Mouse (Mus musculus) lung, adult 2 months (tissue): Measurements from ENCODE around the gene Tmem229b. TPM values are rescaled to one million over a fixed set of nuclear protein-coding genes. Genes with fewer than 3 reads are reported as not detected.

ENCODE experiments used
- DNase-seq: peaks from one replicate; pipeline ENCODE4 v3.0.0; 2022
- H3K4me1 ChIP-seq: fragments of 200-500 bp; 2 replicates; pipeline ENCODE4 v1.6.1; 2011; ENCODE audit warnings: low read length; ENCODE audit not compliant: control insufficient read depth, insufficient read depth
- H3K4me3 ChIP-seq: fragments of 200-500 bp; replicated peaks from 2 replicates; pipeline ENCODE3; 2011; ENCODE audit warnings: low read depth, mild to moderate bottlenecking, control low read depth, low read length; ENCODE audit errors: extremely low read depth
- CTCF ChIP-seq: fragments of 200-500 bp; IDR thresholded peaks from 2 replicates; pipeline ENCODE4 v1.5.1; 2011; ENCODE audit warnings: mild to moderate bottlenecking, low read length, control low read depth; ENCODE audit not compliant: insufficient read depth
- POLR2A ChIP-seq: fragments of 200-500 bp; IDR thresholded peaks from 2 replicates; pipeline ENCODE4 v1.6.1; 2011; ENCODE audit warnings: low read depth, mild to moderate bottlenecking, control low read depth, low read length, borderline replicate concordance; ENCODE audit errors: extremely low read depth
- WGBS: fragments of 180-500 bp; shearing (Covaris S2); methylation state at CpG from one replicate; pipeline ENCODE4 v1.1.7; 2018; 5-methylcytosine and 5-hydroxymethylcytosine counted together
- polyA plus RNA-seq: library from polyadenylated mRNA; depleted of rRNA; stranded (reverse); fragments of >200 nt; gene quantifications from 2 replicates; pipeline ENCODE4 v1.2.3, GENCODE M21; 2012

Gene Tmem229b
- polyA plus RNA-seq, 1 experiment: 18.6 TPM

DNA sequence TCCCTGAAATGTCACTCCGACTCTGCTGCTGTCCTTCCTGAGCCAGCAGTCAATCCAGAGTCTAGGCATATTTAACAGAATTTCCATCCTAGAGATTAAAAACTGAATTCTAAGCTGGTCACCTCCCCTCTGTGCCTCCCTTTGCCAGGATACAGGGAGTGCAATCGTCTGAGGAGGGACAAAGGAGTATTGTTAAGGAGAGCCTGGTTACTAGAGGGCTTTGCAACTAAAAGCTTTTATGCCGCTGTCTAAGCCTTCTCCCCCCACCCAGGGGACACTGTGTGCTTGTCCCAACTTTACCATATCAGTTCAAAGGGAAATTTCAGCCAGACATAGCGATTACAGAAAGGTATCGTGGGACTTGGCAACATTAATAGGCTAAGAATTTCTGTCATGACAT is 8.7 kb upstream of the Tmem229b start:
- no peak for DNase-seq
- Histone ChIP-seq H3K4me1 (peaks cover 1% of the 10 kb centered on the region; the same call in 1 of the 2 replicates), H3K4me3 (no peak overlapping the region)
- TF ChIP-seq POLR2A (no peak), CTCF (no peak)
- 60% methylated on average over 5 of the region's 5 CpGs for WGBS

DNA sequence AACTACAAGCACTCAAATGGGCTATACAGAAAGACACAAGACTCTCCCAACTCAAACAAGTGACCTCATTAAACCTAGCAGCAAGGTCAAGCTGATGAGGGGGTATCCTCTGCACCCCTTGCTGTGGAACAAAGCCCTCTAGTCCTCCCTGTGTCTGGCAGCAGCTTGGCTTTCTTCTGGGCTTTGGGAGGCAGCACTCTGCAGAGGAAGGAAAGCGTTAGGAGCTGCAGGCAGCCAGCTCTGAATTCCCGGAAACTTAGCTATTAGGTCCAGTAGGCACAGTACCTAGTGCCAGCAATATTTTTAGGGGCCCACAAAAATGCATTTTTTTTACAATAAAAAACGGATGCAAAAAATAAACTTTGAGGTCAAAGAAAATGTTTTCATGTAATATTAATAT is 3.1 kb upstream of the Tmem229b start:
- 23% methylated on average over 3 of the region's 3 CpGs for WGBS
- peaks cover 8% of the 10 kb centered on the region; the same call in 1 of the 2 replicates for H3K4me1 ChIP-seq
- TF ChIP-seq POLR2A: no peak
- no peak for TF ChIP-seq CTCF
- H3K4me3 ChIP-seq: no peak overlapping the region
- DNase-seq: peak; percentile 7

DNA sequence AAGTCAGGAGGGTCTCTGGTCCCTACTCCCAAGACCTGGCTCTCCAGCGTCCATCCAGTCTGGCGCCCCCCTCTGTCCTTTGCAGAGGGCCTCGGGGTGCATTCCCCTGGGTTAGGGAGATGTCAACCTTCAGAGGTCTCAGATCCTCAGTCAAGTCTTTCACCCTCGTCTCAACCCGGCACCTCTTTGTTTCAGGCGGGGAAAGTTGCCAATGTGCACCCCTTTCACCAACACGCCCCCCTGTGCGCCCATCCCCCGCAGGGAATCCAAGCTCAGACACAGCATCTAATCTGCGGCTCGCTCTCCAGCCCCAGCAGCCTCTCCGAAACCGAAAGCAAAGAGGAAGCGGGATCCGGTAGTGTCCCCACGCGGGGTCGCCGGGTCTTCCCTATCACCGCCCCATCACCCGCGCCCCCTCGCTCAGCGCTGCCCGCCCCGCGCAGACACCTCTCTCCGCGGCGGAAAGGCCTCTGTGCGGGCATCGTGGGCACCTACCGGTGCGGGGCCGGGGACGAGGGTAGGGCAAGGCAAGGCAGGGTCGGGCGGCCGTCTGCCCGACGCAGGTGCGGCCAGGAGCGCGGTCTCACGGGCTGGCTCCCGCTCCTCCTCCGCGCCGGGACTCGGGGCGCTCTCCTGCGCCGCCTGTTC is 825 bp downstream of the Tmem229b start:
- WGBS: under 1% methylated on average over 52 of the region's 53 CpGs
- H3K4me3 ChIP-seq: peak overlapping the region; percentile 85
- DNase-seq: peak; percentile 60
- H3K4me1 ChIP-seq: peaks cover 8% of the 10 kb centered on the region; the same call in 1 of the 2 replicates
- no peak for TF ChIP-seq POLR2A
- TF ChIP-seq CTCF: 0 out of 2 replicates have a peak, but pooled peaks have one; percentile 15

DNA sequence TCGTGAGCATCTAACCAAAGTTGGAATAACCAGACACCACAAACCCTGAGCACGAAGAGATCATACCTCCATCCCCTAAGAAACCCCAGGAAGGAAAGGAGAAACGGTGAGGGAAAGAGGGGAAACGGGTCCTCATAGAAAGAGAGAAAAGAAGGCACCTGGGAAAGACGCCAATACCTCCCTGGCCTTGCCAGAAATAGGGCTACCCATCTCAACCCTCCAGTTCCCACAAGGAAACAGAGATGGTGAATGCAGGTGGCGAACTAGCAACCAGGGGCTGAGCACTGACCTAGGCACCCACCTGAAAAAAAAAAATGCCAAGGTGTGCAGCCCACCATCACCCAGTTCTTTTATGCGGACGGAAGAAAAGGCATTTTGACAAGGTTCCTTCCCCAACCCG is 1.4 kb downstream of the Tmem229b start:
- WGBS: 35% methylated on average over 9 of the region's 9 CpGs
- DNase-seq: no peak
- TF ChIP-seq POLR2A (no peak), CTCF (no peak)
- H3K4me3 ChIP-seq: peak overlapping the region; percentile 85
- peaks cover 6% of the 10 kb centered on the region; the same call in 1 of the 2 replicates for H3K4me1 ChIP-seq

DNA sequence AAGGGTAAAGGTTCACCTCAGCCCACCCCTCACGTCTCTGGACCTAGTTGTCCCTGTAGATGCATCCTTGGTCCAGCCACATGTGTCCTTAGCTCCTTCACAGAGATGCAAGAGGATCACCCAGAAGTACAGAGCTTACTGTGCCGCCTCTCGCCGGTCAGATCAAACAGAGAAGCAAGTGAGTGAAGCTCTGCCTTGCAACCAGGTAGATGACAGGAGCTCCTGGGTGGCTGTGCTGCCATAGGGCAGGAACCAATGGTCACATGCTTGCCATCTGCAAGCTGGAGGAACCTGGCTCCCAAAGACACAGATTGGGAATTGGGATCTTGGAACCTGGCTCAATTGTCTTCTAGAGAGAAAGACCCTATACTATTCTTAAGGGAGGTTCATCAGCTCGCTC is 2.0 kb downstream of the Tmem229b start:
- 84% methylated on average over 5 of the region's 5 CpGs for WGBS

DNA sequence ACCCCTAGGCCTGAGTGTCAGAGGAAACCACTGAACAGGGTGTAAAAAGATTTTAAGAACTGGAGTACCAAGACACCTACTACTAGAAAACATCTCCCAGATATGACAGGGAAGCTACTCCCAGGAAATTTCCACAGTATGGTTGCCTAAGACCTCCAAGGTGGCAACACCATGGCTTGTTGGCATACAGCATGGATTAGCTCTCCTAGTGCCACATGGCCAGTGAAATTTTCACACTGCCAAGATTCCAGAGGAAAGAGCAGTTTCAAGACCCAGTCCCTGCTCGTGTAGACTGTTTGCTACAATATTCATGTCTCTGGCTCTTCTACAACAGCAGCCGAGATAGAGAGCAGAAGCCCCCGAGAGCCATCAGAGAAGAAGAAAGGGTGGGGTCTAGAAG is 4.4 kb downstream of the Tmem229b start:
- DNase-seq: no peak
- H3K4me3 ChIP-seq: no peak overlapping the region
- no peaks in the 10 kb centered on the region for H3K4me1 ChIP-seq
- 83% methylated on average over 3 of the region's 3 CpGs for WGBS
- TF ChIP-seq POLR2A: no peak
- TF ChIP-seq CTCF: no peak

More for the DNA sequence above, 2.0 kb downstream of the Tmem229b start:
- H3K4me3 ChIP-seq: no peak overlapping the region
- no peak for DNase-seq
- no peak for TF ChIP-seq CTCF
- TF ChIP-seq POLR2A: no peak
- H3K4me1 ChIP-seq: peaks cover 4% of the 10 kb centered on the region; the same call in 1 of the 2 replicates

DNA sequence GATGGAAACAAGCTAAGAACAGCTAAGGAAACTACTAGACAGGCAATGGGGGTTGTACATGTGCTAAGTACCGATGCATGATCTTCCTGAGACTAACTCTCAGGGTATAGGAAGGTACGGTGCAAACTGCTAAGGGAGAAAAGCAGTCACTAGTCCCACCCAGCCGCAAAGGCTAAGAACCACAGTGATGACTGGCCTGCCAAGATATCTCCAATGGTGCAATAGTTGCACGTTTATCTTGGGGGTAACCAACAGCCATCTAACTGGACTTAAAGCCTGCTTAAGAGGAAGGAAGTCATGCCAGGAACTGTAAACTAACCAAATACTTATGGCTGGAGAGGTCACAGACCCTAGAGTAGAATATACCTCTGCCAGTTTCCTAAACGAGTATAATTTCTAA is 5.0 kb downstream of the Tmem229b start:
- DNase-seq: no peak
- Histone ChIP-seq H3K4me1 (no peaks in the 10 kb centered on the region), H3K4me3 (no peak overlapping the region)
- 60% methylated on average over 5 of the region's 5 CpGs for WGBS
- no peak for TF ChIP-seq CTCF
- no peak for TF ChIP-seq POLR2A

DNA sequence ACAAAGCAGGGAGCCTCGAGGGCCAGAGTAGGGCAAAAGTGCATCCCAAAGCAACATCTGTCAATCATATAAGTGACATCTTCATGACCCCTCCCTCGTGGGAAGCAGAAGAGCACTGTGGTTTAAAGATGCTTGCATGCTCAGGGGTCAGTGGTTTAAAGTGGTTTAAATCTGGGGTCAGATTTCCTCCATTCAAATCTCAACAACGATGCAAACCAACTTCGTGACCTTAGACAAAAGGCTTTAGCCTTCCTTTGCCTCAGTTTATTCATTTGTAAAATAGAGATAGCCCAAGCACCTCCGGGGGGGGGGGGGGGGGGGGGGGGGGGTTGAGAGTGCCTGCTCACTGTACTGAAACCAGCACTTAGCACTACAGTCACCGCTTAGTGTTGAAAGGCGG is 10.7 kb downstream of the Tmem229b start:
- WGBS: 49% methylated on average over 6 of the region's 7 CpGs
- no peak for DNase-seq
- Histone ChIP-seq H3K4me1 (no peaks in the 10 kb centered on the region), H3K4me3 (no peak overlapping the region)
- TF ChIP-seq CTCF (no peak), POLR2A (no peak)

DNA sequence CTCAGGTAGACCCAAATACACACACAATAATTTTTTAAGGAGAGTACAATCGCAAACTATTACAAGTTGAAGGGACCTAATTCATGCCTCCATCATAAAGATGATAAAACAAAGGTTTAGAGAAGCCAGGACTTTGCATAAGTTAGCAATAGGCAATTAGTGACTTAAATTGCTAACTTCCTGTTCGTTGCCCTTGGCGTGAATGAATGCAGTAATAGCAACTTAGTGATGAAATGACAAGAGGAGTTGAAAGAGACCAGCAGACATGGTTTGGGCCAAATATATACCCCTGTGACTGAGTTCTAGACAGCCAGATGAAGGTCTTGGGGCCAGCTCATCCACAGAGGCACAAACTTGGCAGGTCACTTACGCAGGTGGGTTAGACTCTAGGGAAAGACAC is 11.2 kb downstream of the Tmem229b start:
- Histone ChIP-seq H3K4me1 (no peaks in the 10 kb centered on the region), H3K4me3 (no peak overlapping the region)
- no peak for DNase-seq
- no peak for TF ChIP-seq POLR2A
- TF ChIP-seq CTCF: no peak
- 84% methylated on average over 4 of the region's 4 CpGs for WGBS

DNA sequence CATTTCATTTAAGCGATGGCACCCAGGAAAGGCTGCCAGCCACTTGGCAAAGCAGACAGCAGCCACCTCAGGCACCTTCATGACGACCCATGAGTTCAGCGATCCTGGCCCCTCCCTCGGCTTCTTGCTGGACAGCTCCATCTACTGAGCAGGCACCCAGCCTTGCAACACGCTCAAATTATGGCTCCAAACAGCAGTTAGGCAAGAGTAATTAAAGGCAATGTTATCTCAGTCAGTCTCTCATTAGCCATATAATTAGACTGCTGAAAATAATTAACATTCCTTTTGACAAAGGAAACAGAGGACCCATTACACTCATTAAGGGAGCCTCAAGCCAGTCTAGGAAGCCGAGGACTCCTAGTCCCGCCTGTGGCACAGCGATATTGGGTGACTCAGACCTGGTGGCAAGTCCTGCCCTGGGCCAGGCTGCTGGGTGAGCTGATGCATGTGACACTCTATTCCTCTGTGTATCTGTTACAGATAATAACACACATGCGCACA is 19.8 kb downstream of the Tmem229b start:
- no peak overlapping the region for H3K4me3 ChIP-seq
- WGBS: 61% methylated on average over 9 of the region's 9 CpGs
- H3K4me1 ChIP-seq: no peaks in the 10 kb centered on the region; the same call in 1 of the 2 replicates
- DNase-seq: no peak
- TF ChIP-seq CTCF (no peak), POLR2A (no peak)
